In genomic region chr12:118457493-118458408, GRCm38 (mm10) we compare ENCODE assay signal across 8 mouse cellular contexts.
DNase-seq lines count a peak whose midpoint lies in the region; ATAC-seq and TF ChIP-seq lines count a peak whose summit lies in the region.

No protein-coding gene starts in this region.

- H3K4me1 ChIP-seq in E14TG2a.4 (replicated peaks; ENCODE audit: low read depth, low read length): no peaks in the 10 kb centered on the region
- peaks cover 3% of the 10 kb centered on the region; the same call in 1 of the 2 replicates for H3K4me1 ChIP-seq in forebrain, embryonic 11.5 days (replicated peaks; ENCODE audit: control insufficient read depth, insufficient read depth, low read length)
- peaks cover 3% of the 10 kb centered on the region; the same call in 1 of the 2 replicates for H3K4me1 ChIP-seq in hindbrain, embryonic 10.5 days (replicated peaks)
- peaks cover 3% of the 10 kb centered on the region; the same call in 1 of the 2 replicates for H3K4me1 ChIP-seq in lung, embryonic 15.5 days

- no peak overlapping the region for H3K4me3 ChIP-seq in E14TG2a.4 (replicated peaks; ENCODE audit: low read length)
- H3K4me3 ChIP-seq in forebrain, embryonic 11.5 days (ENCODE audit: low read depth, low read length): peak overlapping the region; percentile 17; the same call in 1 of the 2 replicates
- H3K4me3 ChIP-seq in hindbrain, embryonic 10.5 days: peak overlapping the region; percentile 34
- H3K4me3 ChIP-seq in lung, embryonic 15.5 days: peak overlapping the region; percentile 16; the same call in 1 of the 2 replicates

- TF ChIP-seq POLR2A in brain, embryonic 14.5 days (IDR thresholded peaks at IDR 0.05; ENCODE audit: borderline replicate concordance, extremely low read depth, insufficient read depth, insufficient read length, poor library complexity, severe bottlenecking): no peak

- peak; percentile 86 for ATAC-seq in forebrain, embryonic 11.5 days (replicated peaks; ENCODE audit: low FRiP score)
- ATAC-seq in lung, embryonic 15.5 days (ENCODE audit: borderline replicate concordance, extremely low read depth, low FRiP score, low TSS enrichment): peak; percentile 79; the same call in 1 of the 2 replicates

- H3K27me3 ChIP-seq in E14TG2a.4 (ENCODE audit: insufficient read depth, low read length): peaks cover 16% of the 10 kb centered on the region
- H3K27me3 ChIP-seq in forebrain, embryonic 11.5 days (ENCODE audit: control insufficient read depth, insufficient read depth, low read length): peaks cover 9% of the 10 kb centered on the region; the same call in 1 of the 2 replicates
- peaks cover 64% of the 10 kb centered on the region for H3K27me3 ChIP-seq in hindbrain, embryonic 10.5 days (ENCODE audit: insufficient read depth, poor library complexity, severe bottlenecking)
- peaks cover 22% of the 10 kb centered on the region for H3K27me3 ChIP-seq in lung, embryonic 15.5 days

- peak; percentile 67 for TF ChIP-seq CTCF in E14TG2a.4 (conservative IDR thresholded peaks at IDR 0.05; ENCODE audit: low read length)
- peak; percentile 93 for TF ChIP-seq CTCF in brain, embryonic 14.5 days (IDR thresholded peaks at IDR 0.05; ENCODE audit: borderline replicate concordance, extremely low read depth, insufficient read depth, insufficient read length)

- no peak overlapping the region; the same call in 1 of the 2 replicates for H3K9ac ChIP-seq in forebrain, embryonic 11.5 days (ENCODE audit: low read length)
- no peak overlapping the region for H3K9ac ChIP-seq in lung, embryonic 15.5 days

- 11% methylated on average over 36 of the region's 36 CpGs for WGBS in forebrain, embryonic 11.5 days
- 10% methylated on average over 36 of the region's 36 CpGs for WGBS in hindbrain, embryonic 10.5 days
- WGBS in lung, embryonic 15.5 days: 11% methylated on average over 36 of the region's 36 CpGs

- H3K27ac ChIP-seq in forebrain, embryonic 11.5 days (ENCODE audit: low read depth, low read length): no peak overlapping the region
- H3K27ac ChIP-seq in hindbrain, embryonic 10.5 days: no peak overlapping the region
- H3K27ac ChIP-seq in lung, embryonic 15.5 days: no peak overlapping the region

- H3K36me3 ChIP-seq in E14TG2a.4 (ENCODE audit: insufficient read depth, low read length): no peaks in the 10 kb centered on the region
- no peaks in the 10 kb centered on the region for H3K36me3 ChIP-seq in forebrain, embryonic 11.5 days (ENCODE audit: control insufficient read depth, insufficient read depth, low read length)
- no peaks in the 10 kb centered on the region for H3K36me3 ChIP-seq in hindbrain, embryonic 10.5 days
- no peaks in the 10 kb centered on the region for H3K36me3 ChIP-seq in lung, embryonic 15.5 days

- H3K9me3 ChIP-seq in E14TG2a.4 (ENCODE audit: low read length): no peaks in the 10 kb centered on the region
- H3K9me3 ChIP-seq in forebrain, embryonic 11.5 days (ENCODE audit: control insufficient read depth, low read length): no peaks in the 10 kb centered on the region
- H3K9me3 ChIP-seq in hindbrain, embryonic 10.5 days: no peaks in the 10 kb centered on the region
- H3K9me3 ChIP-seq in lung, embryonic 15.5 days: no peaks in the 10 kb centered on the region

- DNase-seq in brain, embryonic 14.5 days (ENCODE audit: low read depth): peak; percentile 89
- peak; percentile 93 for DNase-seq in forebrain, embryonic 11.5 days (ENCODE audit: low spot score)
- DNase-seq in hindbrain, embryonic 10.5 days (ENCODE audit: low spot score): peak; percentile 90
- peak; percentile 43 for DNase-seq in layer of hippocampus, adult 9-10 months (ENCODE audit: low spot score)
- DNase-seq in retina, embryonic 14.5 days (ENCODE audit: low spot score): peak; percentile 93
- DNase-seq in urinary bladder, postnatal 36 days (ENCODE audit: low spot score in 2 of 2): peak; percentile 22 to 26

- peak overlapping the region; percentile 38 for H3K4me2 ChIP-seq in forebrain, embryonic 11.5 days (ENCODE audit: low read depth, low read length, severe bottlenecking)
- peak overlapping the region; percentile 46 for H3K4me2 ChIP-seq in lung, embryonic 15.5 days

Comparison
In these comparisons a context has a peak if more than half of its experiments do, and no peak if none do; other contexts are left out.
1. DNase-seq: peak in every context shown above with its lines; median percentile 93 in forebrain, embryonic 11.5 days; 93 in retina, embryonic 14.5 days; 90 in hindbrain, embryonic 10.5 days; 89 in brain, embryonic 14.5 days; 43 in layer of hippocampus, adult 9-10 months; 24 in urinary bladder, postnatal 36 days.